Mouse (Mus musculus) R1 (cell line): ENCODE results near the gene Krtdap.
A peak's percentile ranks its signal among the peaks of the same experiment; 100 is the strongest.

Experiments used
- DNase-seq: peaks from one replicate; pipeline ENCODE4 v3.0.0-alpha.2; 2018; ENCODE audit warnings: low read depth, low spot score

The Krtdap gene

GRCm38 (mm10) chr7:30785721-30786546 lies 1.8 kb upstream of the Krtdap start:
- peak; percentile 42 for DNase-seq

DNA sequence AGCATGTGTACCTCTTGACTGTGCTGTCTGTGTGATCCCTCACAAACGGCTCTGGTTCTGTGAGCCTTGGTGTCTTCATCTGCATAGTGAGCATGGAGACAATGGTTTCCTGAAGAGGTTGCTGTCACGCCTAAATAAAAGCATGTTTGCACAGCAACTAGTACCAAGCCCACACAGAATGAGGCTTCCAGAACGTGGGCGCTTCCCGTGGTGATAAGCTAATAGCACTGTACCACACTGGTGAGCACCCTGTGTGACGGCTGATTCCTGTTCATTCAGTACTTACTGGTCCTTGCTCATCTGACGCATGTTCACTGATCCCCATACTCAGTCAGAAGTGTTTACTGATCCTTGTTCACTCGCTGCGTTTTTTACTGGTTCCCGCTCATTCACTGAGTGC lies 2.4 kb downstream of the Krtdap start:
- no peak for DNase-seq

GRCm38 (mm10) chr7:30791921-30792320 lies 4.2 kb downstream of the Krtdap start:
- DNase-seq = peak; percentile 69

DNA sequence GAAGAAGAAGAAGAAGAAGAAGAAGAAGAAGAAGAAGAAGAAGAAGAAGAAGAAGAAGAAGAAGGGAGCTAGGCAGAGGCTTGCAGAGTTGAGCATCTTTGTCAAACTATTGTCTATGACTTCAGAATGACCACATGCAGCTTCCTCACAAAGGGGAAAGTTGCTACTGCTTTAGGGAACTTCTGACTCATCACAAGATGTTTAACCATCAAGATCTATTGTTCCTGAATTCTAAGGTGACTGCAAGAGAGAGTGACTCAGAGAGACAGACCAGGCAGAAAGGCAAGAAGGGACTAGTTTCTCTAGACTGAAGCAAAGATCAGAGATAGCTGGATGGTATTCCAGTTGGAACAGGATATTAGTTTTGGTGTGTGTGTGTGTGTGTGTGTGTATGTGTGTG lies 7.2 kb downstream of the Krtdap start:
- DNase-seq = no peak

GRCm38 (mm10) chr7:30796790-30797189 lies 9.1 kb downstream of the Krtdap start:
- no peak for DNase-seq

DNA sequence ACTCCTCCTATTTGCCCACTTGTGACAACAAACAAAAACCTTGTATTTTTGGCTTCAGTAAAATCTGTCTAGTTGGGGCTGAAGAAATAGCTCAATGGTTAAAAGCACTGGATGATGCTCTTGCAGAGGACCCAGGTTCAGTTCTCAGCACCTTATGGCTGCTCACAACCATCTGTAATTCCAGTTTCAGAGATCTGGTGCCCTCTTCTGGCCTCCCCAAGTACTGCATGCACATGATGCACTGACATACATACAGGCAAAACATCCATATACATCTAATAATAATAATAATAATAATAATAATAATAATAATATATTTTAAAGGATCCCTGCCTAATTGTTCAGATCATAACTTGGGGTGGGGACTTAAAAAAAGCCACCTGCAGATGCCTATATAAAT lies 13.0 kb downstream of the Krtdap start:
- DNase-seq = peak; percentile 35

GRCm38 (mm10) chr7:30803256-30803655 lies 15.6 kb downstream of the Krtdap start:
- peak; percentile 59 for DNase-seq

DNA sequence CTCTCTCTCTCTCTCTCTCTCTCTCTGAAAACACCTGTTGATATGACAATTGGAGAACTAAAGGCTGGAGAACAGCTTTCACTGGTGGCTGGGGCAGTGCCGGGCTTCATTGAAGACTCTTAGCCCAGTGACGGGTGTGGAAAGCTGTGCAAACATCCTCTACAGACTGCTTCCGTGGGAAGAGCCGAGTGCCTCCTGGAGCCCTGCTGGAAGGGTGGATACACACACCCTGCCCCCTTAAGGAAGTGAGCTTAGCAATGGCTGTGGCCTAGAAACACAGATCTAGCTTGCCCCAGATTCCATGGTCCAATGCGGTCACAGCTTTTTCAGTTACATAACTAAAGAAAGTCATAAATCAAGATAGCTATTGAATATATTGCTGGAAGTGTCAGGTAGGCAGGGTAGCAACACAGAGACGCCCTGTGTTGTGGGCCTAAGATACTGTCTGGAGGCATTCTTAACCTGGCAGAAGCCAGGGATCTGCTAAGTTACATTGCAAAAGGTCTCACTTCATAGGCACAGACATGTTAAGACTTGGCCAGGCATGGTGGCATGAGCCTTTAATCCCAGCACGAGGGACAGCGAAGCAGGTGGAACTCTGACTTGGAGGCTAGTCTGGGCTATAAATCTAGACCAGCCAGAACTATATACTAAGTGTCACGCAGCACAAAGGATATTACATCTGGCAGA lies 16.5 kb downstream of the Krtdap start:
- DNase-seq = no peak

DNA sequence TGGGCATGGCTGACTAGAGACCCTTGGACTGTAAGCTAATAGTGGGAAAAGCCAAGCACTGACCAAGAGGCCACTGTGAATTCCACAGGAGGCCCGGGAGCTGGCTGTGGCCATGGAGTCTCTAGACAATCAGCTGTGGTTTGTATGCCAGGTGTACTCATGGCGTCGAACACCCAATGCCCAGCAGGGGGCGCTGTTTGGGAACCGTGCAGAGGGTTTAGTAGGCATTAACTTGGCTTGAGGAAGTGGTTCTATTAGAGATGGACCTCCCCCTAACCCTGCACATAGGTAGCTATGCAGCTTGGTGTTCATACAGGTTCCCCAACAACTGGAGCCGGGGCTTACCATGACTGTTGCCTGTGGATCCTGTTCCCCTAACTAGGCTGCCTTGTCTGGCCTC lies 18.2 kb downstream of the Krtdap start:
- DNase-seq = peak; percentile 83

DNA sequence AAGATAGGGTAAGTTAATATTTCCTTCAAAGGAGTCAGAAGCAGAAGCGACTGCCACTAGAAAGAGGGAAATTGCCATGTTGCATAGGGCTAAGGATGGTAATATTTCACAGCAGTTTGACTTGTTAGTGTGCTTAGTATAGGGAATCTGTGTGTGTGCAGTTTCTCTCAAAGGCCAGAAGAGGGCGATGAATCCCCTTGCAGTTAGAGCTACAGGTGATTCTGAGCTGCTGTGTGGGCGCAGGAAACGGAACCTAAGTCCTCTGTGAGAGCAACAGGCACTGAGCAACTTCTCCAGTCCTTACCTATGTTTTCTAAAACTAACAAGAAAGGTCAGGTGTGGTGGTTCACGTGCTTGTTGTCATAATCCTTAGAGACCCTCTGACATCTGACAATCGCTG lies 22.6 kb downstream of the Krtdap start:
- peak; percentile 93 for DNase-seq

GRCm38 (mm10) chr7:30811757-30812290 lies 24.1 kb downstream of the Krtdap start:
- DNase-seq = no peak

GRCm38 (mm10) chr7:30812291-30812807 lies 24.7 kb downstream of the Krtdap start:
- DNase-seq = no peak

DNA sequence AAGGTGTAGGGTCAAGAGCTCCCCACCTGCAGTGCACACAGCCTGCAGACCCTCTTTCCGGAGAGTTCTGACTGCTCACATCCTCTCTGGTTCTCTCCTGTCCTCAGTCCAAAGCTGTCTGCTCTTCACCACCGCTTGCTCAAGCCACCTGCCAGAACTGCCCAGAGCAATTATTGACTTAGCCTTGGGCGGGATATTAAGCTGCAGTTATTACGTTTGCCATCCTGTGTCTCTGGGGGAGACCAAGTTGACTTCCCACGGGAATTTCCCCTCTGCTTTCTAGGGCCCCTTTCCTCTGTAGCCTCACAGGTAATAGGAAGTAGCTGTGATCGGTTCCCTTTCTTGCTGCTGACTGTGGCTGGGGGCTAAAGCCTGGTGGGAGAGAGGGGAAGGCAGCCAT lies 32.4 kb downstream of the Krtdap start:
- DNase-seq = no peak

GRCm38 (mm10) chr7:30820854-30821445 lies 33.3 kb downstream of the Krtdap start:
- DNase-seq = no peak

DNA sequence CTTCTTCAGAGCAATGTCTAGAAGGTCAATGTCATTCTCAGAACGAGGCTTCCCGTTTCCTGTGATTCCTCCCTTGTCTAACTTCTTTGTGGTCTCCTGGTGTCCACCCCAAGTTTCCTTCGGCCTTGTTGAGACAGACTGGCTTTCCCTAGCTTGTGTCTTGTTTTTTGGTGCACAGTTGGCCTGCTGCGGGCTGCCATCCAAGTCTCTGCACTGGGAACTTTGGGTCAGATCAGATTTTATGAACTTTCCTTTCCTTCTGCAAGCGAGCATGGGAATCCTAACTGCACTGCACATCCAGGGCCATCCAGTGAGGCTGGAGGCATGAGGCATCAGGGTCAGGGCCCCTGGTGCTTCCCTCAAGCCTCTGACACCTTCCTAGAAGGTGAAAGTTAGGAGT lies 33.8 kb downstream of the Krtdap start:
- DNase-seq = no peak

DNA sequence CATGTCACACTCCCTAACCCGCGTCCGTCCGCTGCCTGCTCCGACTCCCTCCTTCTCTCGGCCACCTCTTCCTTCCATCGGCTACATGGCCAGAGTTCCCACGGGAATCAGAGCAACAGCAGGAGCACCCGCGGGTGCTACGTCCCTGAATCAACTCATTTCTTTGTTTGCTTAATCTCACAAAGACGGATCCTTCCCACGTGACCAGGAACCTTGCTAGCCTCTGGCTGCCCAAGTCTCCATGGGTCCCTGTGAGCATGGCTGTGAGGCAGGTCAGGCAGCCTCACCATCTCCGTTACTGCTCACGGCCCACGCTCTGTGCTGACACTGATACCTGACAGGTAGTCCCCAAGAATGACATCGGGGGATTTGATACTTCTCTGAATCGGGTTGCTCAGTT lies 36.0 kb downstream of the Krtdap start, which contains the start of gene Ffar2:
TSS of gene Ffar2 (minus strand) at position 101 of the 400 bp plus-strand sequence.
- no peak for DNase-seq

DNA sequence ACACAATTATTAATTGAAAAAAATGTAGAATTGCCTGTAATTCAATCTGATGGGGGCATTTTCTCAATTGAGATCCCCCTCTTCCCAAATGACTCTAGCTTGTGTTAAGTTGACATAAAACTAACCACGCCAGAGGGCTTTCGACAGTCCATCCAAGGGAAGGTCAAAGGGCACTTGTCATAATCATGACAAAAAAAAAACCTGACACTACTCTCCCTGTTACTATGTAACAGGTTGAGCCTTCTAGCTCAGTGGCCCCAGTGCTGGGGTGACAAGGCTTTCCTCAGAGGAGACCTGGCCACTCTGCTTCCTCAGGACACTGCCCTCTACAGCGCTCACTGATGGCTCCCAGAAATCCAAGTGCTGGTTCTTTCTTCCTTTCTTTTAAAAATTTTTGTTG lies 36.6 kb downstream of the Krtdap start:
- DNase-seq = no peak

- DNase-seq = no peak
Observed at GRCm38 (mm10) chr7:30826660-30827059, 39.0 kb downstream of the Krtdap start.

DNA sequence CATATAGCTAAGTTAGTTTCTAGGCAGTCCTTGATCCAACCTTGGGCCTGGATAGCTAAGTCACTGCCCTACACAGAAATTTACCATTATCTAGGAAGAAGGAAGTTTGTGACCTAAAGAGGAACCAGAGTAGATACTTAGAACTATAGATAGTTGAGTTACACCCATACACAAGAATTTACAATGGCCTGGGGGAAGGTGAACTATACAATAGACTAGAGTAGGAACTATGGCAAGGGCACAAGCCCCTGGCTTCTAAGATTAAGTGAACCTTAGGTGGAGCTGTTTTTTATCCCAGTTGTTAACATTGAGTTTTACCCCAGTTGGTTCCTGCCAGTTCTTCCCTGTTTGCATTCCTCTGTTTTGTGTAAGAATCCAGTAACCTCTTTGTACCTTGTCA lies 41.2 kb downstream of the Krtdap start:
- peak; percentile 42 for DNase-seq

DNA sequence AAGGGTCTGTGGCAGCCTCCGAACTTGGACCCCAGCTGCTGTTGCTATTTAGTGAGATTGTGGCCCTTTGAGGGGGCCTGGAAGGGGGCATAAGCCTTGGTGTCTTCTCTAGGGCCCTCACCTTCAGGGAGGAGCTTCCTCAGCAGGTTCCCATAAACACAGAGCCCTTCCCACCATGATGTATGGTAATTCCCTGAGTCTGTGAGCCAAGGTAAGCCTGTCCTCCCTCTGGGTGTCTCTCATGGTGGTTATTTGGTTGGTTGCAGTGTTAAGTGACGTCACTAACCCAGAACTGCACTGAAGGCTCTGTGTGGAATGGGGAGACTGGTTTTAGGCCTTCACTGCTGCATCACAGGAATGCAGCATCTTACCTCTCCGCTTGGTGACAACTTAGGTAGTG lies 41.7 kb downstream of the Krtdap start:
- peak; percentile 74 for DNase-seq

- peak; percentile 61 for DNase-seq
Observed at GRCm38 (mm10) chr7:30832261-30832660, 44.6 kb downstream of the Krtdap start.

DNA sequence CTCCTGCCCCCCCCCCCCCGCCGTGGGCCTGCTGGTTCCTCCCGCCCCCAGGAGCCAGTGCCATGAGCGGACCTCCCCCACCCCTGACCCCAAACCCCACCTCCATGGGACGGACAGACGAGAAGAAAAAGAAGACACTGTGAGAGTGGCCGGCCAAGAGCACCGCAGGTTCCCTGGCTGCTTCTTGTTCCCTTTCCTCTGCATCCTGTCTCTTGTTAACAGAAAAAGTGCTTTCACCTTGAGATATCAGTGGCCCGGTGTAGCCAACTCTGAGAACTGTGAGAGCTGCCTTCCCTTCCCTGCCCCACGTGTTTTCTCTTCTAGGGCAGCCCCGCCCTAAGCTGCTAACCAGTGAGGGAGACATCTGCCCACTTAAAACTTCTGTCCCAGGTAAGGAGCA lies 45.0 kb downstream of the Krtdap start:
- peak; percentile 33 for DNase-seq
